Mouse (Mus musculus) ovary, adult 18-20 months (tissue): ENCODE results near the gene Prkd3.

Experiments
- DNase-seq: peaks from one replicate; pipeline ENCODE4 v3.0.0; 2022; ENCODE audit warnings: low spot score, mixed read lengths

Gene Prkd3

DNA sequence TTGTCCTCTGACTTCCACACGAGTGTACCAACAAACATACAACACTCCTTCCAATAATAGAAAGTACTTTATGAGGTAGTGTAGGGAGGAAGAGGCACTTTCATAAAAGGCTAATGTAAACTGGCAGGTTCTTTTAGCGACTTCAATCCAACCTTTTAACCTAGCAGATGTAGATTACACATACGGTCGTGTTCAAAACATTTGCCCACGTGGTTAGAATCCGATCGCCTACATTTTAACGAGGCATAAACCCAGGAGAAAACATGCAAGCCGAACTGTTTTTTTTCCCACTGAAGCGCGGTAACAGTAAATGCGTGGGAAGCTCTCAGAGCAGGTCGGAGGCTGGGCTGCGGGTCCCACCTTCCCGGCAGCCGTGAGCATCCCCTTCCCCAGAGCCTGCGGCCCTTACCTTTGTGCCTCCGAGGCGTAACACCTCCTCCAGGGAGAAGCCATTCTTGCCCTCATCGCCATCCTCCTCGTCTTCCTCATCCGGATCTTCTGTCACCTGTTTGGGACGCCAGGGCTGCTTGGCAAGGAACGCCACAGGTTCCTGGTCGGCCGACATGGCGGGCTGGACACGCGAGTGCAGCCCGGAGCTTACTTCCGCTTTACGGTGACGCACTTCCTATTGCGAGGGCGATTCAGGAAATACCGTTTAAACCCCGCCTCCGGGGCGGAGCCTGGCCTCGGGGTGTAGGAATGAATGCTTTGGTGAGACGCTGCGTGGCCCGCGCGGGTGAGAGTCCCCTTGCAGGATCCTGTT lies 84.0 kb downstream of the Prkd3 start, which contains the start of the genes Cebpz and Ndufaf7:
Gene Cebpz, minus strand, starts transcription at position 601 of the 763 bp plus-strand sequence.
Gene Ndufaf7, plus strand, starts transcription at position 671 of the 763 bp plus-strand sequence.
- DNase-seq: peak; percentile 93

DNA sequence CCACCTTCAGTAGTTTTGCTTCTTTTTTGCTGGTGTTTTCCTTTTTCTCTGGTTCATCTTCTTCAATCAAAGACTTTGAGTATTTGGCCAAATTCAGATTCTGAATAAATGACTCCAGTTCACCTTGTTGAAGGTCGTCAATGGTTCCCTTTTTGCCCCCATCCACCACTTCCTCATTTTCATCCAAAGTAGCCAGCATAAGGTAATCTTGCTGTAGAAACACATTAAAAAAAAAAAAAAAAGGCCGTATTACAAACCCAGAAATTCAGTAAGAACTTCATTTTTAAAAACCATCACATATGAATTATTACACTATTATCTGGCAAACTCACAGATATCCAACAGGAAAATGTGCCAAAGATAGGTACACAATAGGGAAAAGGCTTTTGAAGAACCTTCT lies 84.8 kb downstream of the Prkd3 start:
- no peak for DNase-seq

DNA sequence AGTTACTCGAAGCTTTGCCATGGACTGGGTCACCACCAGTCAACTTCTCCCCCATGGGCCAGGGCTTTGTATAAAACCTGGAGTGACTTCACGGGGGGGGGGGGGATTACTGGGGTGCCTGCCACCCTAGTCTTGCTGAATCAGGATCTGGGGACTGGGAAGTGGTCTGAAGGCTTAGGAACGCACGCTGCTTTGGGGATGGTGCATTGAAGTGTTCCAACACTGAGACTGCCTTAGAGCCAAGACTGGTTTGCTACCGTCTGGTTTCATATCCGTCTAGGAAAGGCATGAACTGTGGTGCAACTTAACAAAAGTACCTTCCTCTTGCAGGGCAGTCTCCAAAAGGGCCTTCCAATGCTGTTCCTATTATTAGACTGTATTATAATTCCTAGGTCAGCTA lies 102.9 kb downstream of the Prkd3 start:
- DNase-seq: no peak

- no peak for DNase-seq
Measured at GRCm38 (mm10) chr17:78916899-78917298, 103.7 kb downstream of the Prkd3 start.

- peak; percentile 72 for DNase-seq
Measured at GRCm38 (mm10) chr17:78916369-78916813, 104.2 kb downstream of the Prkd3 start, which contains the start of gene Cebpzos. Gene Cebpzos, plus strand, starts transcription at chr17:78916500.

GRCm38 (mm10) chr17:78915772-78916171 lies 104.8 kb downstream of the Prkd3 start:
- DNase-seq: no peak

GRCm38 (mm10) chr17:78913921-78914320 lies 106.7 kb downstream of the Prkd3 start:
- no peak for DNase-seq

DNA sequence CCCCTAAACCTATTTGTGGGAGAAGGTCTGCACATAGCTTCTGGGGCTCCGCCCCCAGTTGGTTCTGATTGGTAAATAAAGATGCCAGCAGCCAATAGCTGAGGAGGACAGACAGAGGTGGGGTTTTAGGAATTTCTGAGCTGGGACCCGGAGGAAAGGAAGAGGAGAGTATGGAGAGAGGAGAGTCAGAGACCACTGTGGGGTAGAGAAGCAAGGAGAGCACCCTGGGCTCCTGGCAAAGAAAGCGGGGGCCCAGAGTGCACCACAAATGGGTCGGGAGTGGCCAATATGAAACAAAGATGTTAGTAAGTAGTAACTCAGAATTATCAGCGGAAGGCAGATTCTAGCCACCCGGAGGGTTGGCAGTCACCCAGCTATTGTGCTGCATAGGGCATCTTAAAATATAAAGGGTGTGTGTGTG lies 107.7 kb downstream of the Prkd3 start:
- DNase-seq: no peak

- no peak for DNase-seq
Measured at GRCm38 (mm10) chr17:78909374-78909773, 111.2 kb downstream of the Prkd3 start.

- DNase-seq: no peak
Measured at GRCm38 (mm10) chr17:78906892-78907291, 113.7 kb downstream of the Prkd3 start, which contains the start of gene Sult6b1. Gene Sult6b1, minus strand, starts transcription at chr17:78906992.

DNA sequence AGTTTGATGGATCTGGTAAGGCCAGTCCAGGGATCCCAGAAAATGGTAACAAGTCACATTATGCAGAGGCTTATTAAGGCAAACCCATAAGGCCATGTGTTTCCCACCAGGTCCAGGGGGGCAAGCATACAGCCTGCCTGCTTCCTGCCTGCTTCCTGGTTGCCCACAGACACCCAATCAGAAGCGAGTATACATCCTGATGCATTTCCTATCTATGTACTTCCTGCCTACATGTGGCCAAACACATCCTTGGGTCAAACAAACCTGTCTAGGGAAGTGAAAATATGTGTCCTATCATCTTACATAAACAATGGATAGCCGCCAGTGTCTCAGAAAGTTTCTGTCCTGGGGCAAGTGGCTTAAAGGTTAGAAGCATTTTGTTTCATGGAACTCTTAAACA lies 117.5 kb downstream of the Prkd3 start:
- no peak for DNase-seq
